Mouse (Mus musculus) layer of hippocampus, adult 18-20 months (tissue): ENCODE results near the gene Bpifb2. TPM values are rescaled to one million over a fixed set of nuclear protein-coding genes. Genes with fewer than 3 reads are reported as not detected.
"Not testable (repeated sequence)": the region's sequence is repeated elsewhere in the genome, so short reads cannot be mapped to it uniquely, and the experiment has no call there.

Experiments
- DNase-seq, 2 experiments: peaks; one replicate each; pipeline ENCODE4 v3.0.0; 2022; ENCODE audit warnings: low spot score in 2 of 2
- long read RNA-seq: library from polyadenylated mRNA; stranded (forward); transcript quantifications from one replicate; pipeline ENCODE4 v2.0.0, GENCODE M21; 2021
- total RNA-seq, 2 experiments: library from RNA; stranded (reverse); gene quantifications; 2 replicates each; pipeline ENCODE4 v1.2.3; 2021

Bpifb2 gene
- total RNA-seq = not detected
- long read RNA-seq = 0 reads

DNA sequence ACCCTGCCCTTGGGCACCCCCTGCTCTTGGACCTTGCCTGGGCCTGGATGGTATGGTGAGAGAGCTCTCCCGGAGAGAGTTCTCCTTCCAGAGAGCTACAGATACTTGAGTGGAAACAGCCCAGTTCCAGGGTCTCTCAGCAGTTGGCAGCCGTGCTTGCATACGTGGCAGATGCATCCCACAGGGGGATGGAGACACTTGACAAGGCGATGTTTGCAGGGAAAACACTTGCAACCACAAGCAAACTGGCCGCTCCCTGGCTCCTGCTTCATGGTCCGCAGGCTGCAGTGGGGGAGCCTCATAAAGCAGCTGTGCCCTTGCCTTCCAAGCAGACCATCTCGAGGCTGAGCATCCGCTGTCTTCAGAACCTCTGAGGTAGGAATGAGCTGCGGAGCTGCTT lies at the start of gene Bpifb2:
TSS of gene Bpifb2 (plus strand) at position 301 of the 400 bp plus-strand sequence.
- no peak for DNase-seq

DNA sequence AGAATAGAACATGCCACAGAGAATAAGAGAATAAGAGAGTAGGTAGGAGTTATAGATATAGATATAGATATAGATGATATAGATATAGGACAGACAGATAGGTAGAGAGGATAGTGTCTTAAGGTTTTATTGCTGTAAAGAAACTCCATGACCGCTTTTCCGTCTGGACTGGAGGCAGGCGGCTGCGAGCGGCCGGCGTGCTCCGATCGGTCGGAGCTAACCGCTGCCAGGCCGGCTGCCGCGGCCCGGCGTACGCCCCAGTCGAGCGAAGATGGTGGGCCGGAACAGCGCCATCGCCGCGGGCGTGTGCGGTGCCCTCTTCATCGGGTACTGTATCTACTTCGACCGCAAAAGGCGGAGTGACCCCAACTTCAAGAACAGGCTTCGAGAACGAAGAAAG lies 48.9 kb upstream of the Bpifb2 start:
- DNase-seq = not testable (repeated sequence)

GRCm38 (mm10) chr2:153827171-153827830 lies 47.5 kb upstream of the Bpifb2 start:
- no peak for DNase-seq

GRCm38 (mm10) chr2:153828704-153829103 lies 46.1 kb upstream of the Bpifb2 start:
- no peak for DNase-seq

GRCm38 (mm10) chr2:153833291-153833690 lies 41.6 kb upstream of the Bpifb2 start:
- DNase-seq = no peak

- DNase-seq = no peak
Observed at GRCm38 (mm10) chr2:153842854-153843253, 32.0 kb upstream of the Bpifb2 start.

- no peak for DNase-seq
Observed at GRCm38 (mm10) chr2:153848389-153848788, 26.5 kb upstream of the Bpifb2 start.

DNA sequence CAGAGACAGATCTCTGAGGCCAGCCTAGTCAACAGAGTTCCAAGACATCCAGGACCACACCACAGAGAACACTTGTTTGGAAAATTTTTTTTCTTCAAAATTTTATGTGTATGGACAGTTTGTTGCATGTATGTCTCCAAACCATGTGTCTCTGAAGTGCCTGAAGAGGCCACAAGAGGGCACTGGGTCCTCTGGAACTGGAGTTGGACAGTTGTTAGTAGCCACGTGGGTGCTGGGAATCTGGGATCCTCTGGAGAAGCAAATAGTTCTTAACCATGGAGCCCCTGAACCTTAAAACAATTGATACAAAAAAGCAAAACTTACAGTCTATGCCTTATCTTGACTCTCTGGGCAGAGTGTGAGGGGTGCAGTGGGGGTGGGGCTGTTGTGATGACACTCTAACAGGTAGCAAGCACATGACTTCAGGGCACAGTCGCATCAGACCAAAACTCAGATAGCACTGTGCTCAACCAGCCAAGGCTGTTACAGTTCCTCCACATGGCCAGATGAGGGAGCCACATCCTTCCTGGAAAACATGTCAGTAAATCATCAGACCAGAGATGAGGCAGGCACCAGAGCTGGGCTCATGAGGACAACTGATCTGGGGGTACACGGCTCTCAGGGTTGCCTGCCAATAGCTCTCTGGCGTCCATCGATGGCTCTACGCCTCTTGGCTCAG lies 24.4 kb upstream of the Bpifb2 start:
- no peak for DNase-seq

- DNase-seq = peak; percentile 24 to 73
Observed at GRCm38 (mm10) chr2:153851030-153851360, 23.9 kb upstream of the Bpifb2 start.

- DNase-seq = no peak
Observed at GRCm38 (mm10) chr2:153853544-153853943, 21.3 kb upstream of the Bpifb2 start.

- DNase-seq = no peak
Observed at GRCm38 (mm10) chr2:153859581-153859980, 15.3 kb upstream of the Bpifb2 start.

GRCm38 (mm10) chr2:153860315-153860714 lies 14.5 kb upstream of the Bpifb2 start:
- no peak for DNase-seq

DNA sequence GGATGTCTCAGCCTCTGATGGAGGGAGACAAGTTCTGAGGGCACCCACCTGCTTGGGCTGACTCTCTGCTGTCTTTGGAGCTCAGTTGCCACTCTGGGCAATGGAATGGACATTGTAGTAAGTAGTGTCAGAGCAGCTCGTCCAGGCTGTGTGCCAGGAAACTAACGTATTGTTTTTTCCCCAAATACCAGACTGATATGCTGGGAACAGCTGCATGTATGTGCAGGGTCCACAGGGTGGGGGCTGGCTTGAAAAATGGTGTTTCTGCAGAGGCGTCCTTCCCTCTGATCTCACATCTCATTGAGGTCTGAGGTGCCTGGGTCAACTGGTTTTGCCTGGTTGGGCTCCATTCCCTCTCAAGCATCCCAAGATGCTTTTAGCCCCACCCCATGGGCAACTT lies 14.1 kb upstream of the Bpifb2 start:
- no peak for DNase-seq

GRCm38 (mm10) chr2:153861960-153862359 lies 12.9 kb upstream of the Bpifb2 start:
- no peak for DNase-seq

- no peak for DNase-seq
Observed at GRCm38 (mm10) chr2:153870984-153871383, 3.9 kb upstream of the Bpifb2 start, which contains the start of gene Sun5. Sun5 (minus strand) TSS chr2:153871084.

DNA sequence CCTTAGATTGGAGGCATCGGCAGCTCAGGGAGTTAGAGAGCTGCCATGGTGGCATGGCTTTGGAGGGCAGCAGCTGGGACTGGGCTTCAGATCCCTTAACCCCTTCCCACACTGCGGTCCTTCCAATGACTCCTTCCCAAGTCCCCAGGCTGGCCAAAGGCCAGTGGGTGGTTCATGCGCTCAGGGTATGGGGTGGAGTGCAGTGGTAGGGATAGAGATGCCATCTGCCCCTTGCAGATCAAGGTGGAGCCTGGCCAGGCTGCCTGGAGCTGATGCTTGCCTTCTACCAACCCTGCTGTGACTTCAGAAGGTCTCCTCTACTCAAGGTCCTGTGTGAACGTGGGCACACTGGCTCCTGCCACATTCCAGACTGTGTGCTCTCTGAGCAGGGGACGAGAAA lies 24.3 kb downstream of the Bpifb2 start:
- no peak for DNase-seq

GRCm38 (mm10) chr2:153900088-153900487 lies 25.2 kb downstream of the Bpifb2 start, which contains the start of gene Bpifb6:
Bpifb6 (plus strand) TSS chr2:153900388.
- DNase-seq = no peak

GRCm38 (mm10) chr2:153902726-153903125 lies 27.9 kb downstream of the Bpifb2 start:
- no peak for DNase-seq

DNA sequence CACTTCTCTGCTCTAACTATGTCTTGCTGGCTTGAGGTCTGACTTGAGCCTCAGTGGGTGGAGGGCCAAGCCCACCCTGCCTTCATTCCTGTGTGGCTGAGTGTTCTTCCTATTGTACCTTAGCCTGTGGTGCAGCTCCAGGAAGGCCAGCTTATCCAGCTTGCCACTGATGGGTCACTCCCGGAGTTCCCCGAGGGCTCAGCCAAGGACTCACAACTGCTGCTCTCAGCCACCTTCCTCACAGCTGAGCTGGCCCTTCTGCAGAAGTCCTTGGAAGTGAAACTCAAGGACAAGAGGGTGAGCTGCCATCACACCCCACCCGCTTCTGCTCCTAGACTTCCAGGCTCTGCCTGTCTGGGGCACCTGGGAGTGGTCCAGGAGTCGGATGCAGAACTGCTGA lies 31.8 kb downstream of the Bpifb2 start:
- DNase-seq = no peak

DNA sequence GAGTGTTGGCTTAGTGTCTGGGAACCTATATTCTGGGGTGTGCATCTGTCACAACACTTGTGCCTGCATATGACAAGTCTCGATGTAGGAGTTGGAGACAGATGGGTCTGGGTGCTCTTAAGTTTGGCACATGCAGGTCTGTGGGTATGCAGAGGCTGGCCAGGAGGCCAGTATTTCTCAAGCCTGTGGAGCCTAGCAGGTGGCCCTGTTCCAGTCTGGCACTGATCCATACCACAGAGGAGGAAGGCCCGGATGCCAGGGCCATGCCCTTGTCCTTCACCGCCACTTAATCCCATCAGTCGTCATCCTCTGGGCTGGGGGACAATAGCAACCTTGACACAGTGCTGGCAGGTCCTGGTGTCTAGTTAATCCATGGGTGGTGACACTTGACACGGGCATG lies 39.3 kb downstream of the Bpifb2 start:
- peak in 1 of 2 experiments; percentile 62 for DNase-seq

DNA sequence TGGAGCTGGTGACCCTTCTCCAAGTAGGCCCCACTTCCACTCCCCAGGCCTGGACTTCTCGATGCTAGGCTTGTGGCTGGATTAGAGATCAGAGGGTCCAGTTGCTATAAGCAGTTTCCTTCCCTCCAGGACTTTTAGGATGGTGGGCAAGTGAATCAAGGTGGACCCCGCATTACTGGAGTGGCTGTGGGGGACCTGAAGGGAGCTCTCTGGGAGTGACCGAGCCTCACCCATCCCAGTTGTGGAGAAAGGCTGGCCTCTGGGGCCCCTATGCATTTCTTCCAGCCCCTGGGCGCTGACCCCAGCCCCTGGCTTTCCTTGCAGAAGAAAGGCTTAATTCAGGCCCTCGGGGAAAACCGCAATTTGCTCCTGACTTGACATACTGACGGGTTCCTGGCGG lies 43.1 kb downstream of the Bpifb2 start, which contains the start of gene Bpifb3:
TSS of gene Bpifb3 (plus strand) at position 301 of the 400 bp plus-strand sequence.
- no peak for DNase-seq

GRCm38 (mm10) chr2:153921246-153921645 lies 46.4 kb downstream of the Bpifb2 start:
- peak in 1 of 2 experiments; percentile 12 for DNase-seq
